Mouse (Mus musculus) lung, postnatal 0 days (tissue): ENCODE data around the gene Ppfia4.

ENCODE experiments used
- CTCF ChIP-seq: IDR thresholded peaks from 2 replicates; pipeline ENCODE4 v1.5.1; 2016; ENCODE audit warnings: antibody characterized with exemption, mild to moderate bottlenecking
- EP300 ChIP-seq: IDR thresholded peaks from 2 replicates; pipeline ENCODE4 v1.6.1; 2016; ENCODE audit warnings: antibody characterized with exemption, mild to moderate bottlenecking, control low read depth

GRCm38 (mm10) chr1:134322591-134322990 is 10.1 kb downstream of the Ppfia4 start:
- TF ChIP-seq CTCF, result peak; percentile 74
- no peak for TF ChIP-seq EP300
